Mouse (Mus musculus): ENCODE measurements at regions not wholly inside any gene's neighbourhood (a gene's known extent, or its start where the extent isn't known, plus 50 kb on each side); places are given as distances from the start of the nearest gene placed in this dataset.

GRCm38 (mm10) chr19:28176821-28177220, 165.9 kb upstream of the Rfx3 start:
- DNase-seq (ENCODE audit: low read depth, low spot score) = no peak
- Histone ChIP-seq H3K4me3 (ENCODE audit: control insufficient read depth in 1 of 2, insufficient read depth in 1 of 2, low read depth in 2 of 2, low read length in 2 of 2) (no peak overlapping the region), H3K27me3 (ENCODE audit: control insufficient read depth in 1 of 2, insufficient read depth in 2 of 2, low read length in 2 of 2) (no peaks in the 10 kb centered on the region), H3K79me2 (ENCODE audit: control insufficient read depth, insufficient read depth, low read length, poor library complexity) (no peaks in the 10 kb centered on the region), H3K36me3 (ENCODE audit: control insufficient read depth in 1 of 2, insufficient read depth in 2 of 2, low read length in 2 of 2) (no peaks in the 10 kb centered on the region), H3K4me1 (ENCODE audit: control insufficient read depth in 1 of 2, insufficient read depth in 2 of 2, low read length in 2 of 2) (no peaks in the 10 kb centered on the region), H3K27ac (ENCODE audit: control insufficient read depth, low read depth, low read length) (no peak overlapping the region), H3K9ac (ENCODE audit: control insufficient read depth, low read depth, low read length, poor library complexity, severe bottlenecking) (no peak overlapping the region), H3K9me3 (replicated peaks; ENCODE audit: insufficient read depth, low read length) (no peaks in the 10 kb centered on the region)
- TF ChIP-seq USF2 (IDR thresholded peaks at IDR 0.05; ENCODE audit: borderline replicate concordance in 1 of 2, insufficient read depth in 1 of 2, low read depth in 1 of 2, low read length in 2 of 2) = no peak
- no peak for TF ChIP-seq CHD1 (IDR thresholded peaks at IDR 0.05; ENCODE audit: low read depth, low read length)
- TF ChIP-seq TCF12 (IDR thresholded peaks at IDR 0.05; ENCODE audit: low read depth, low read length) = no peak
- TF ChIP-seq KAT2A (conservative IDR thresholded peaks at IDR 0.05; ENCODE audit: low read depth, low read length) = no peak
- TF ChIP-seq ZNF384 (IDR thresholded peaks at IDR 0.05; ENCODE audit: low read depth, low read length) = no peak
- TF ChIP-seq POLR2AphosphoS5 (IDR thresholded peaks at IDR 0.05; ENCODE audit: borderline replicate concordance, low read depth, low read length) = no peak
- no peak for TF ChIP-seq TAL1 (IDR thresholded peaks at IDR 0.05; ENCODE audit: low read length)
- TF ChIP-seq HCFC1 (IDR thresholded peaks at IDR 0.05; ENCODE audit: low read depth, low read length) = no peak
- no peak for TF ChIP-seq JUND (IDR thresholded peaks at IDR 0.05; ENCODE audit: low read depth, low read length)
- TF ChIP-seq TBP (IDR thresholded peaks at IDR 0.05; ENCODE audit: low read depth, low read length) = no peak
- TF ChIP-seq ELF1 (IDR thresholded peaks at IDR 0.05; ENCODE audit: low read depth, low read length) = no peak
- no peak for TF ChIP-seq MEF2A (IDR thresholded peaks at IDR 0.05; ENCODE audit: extremely low read depth, insufficient replicate concordance, low read depth, low read length, poor library complexity, severe bottlenecking)
- no peak for TF ChIP-seq BHLHE40 (IDR thresholded peaks at IDR 0.05; ENCODE audit: borderline replicate concordance, low read depth, low read length)
- no peak for TF ChIP-seq MAFK (IDR thresholded peaks at IDR 0.05; ENCODE audit: borderline replicate concordance, low read depth, low read length)
- no peak for TF ChIP-seq USF1 (IDR thresholded peaks at IDR 0.05; ENCODE audit: low read depth, low read length)
- TF ChIP-seq GABPA (IDR thresholded peaks at IDR 0.05; ENCODE audit: low read depth, low read length) = no peak
- TF ChIP-seq NRF1 (IDR thresholded peaks at IDR 0.05; ENCODE audit: insufficient read depth, low read depth, low read length, poor library complexity, severe bottlenecking) = no peak
- TF ChIP-seq POLR2AphosphoS2 (IDR thresholded peaks at IDR 0.05; ENCODE audit: low read length) = no peak

- DNase-seq (ENCODE audit: low read depth, low spot score) = no peak
- no peak overlapping the region for H3K9ac ChIP-seq (ENCODE audit: control insufficient read depth, low read depth, low read length, poor library complexity, severe bottlenecking)
- no peaks in the 10 kb centered on the region for H3K79me2 ChIP-seq (ENCODE audit: control insufficient read depth, insufficient read depth, low read length, poor library complexity)
- no peaks in the 10 kb centered on the region for H3K9me3 ChIP-seq (replicated peaks; ENCODE audit: insufficient read depth, low read length)
- H3K36me3 ChIP-seq (ENCODE audit: control insufficient read depth in 1 of 2, insufficient read depth in 2 of 2, low read length in 2 of 2) = no peaks in the 10 kb centered on the region
- H3K27me3 ChIP-seq (ENCODE audit: control insufficient read depth in 1 of 2, insufficient read depth in 2 of 2, low read length in 2 of 2) = no peaks in the 10 kb centered on the region
- H3K27ac ChIP-seq (ENCODE audit: control insufficient read depth, low read depth, low read length) = no peak overlapping the region
- TF ChIP-seq ETS1 (IDR thresholded peaks at IDR 0.05; ENCODE audit: low read depth, low read length) (no peak), CHD1 (IDR thresholded peaks at IDR 0.05; ENCODE audit: low read depth, low read length) (no peak), ZKSCAN1 (IDR thresholded peaks at IDR 0.05; ENCODE audit: low read depth, low read length) (no peak), ZMIZ1 (IDR thresholded peaks at IDR 0.05; ENCODE audit: low read depth, low read length) (no peak), SMC3 (IDR thresholded peaks at IDR 0.05; ENCODE audit: low read depth, low read length) (no peak), USF1 (IDR thresholded peaks at IDR 0.05; ENCODE audit: low read depth, low read length) (no peak), MXI1 (IDR thresholded peaks at IDR 0.05; ENCODE audit: low read depth, low read length) (no peak), RAD21 (IDR thresholded peaks at IDR 0.05; ENCODE audit: low read depth, low read length) (no peak), GABPA (IDR thresholded peaks at IDR 0.05; ENCODE audit: low read depth, low read length) (no peak), E2F4 (IDR thresholded peaks at IDR 0.05; ENCODE audit: borderline replicate concordance, low read depth, low read length) (no peak), ELF1 (IDR thresholded peaks at IDR 0.05; ENCODE audit: low read depth, low read length) (no peak), POLR2AphosphoS2 (IDR thresholded peaks at IDR 0.05; ENCODE audit: low read length) (no peak), BHLHE40 (IDR thresholded peaks at IDR 0.05; ENCODE audit: borderline replicate concordance, low read depth, low read length) (no peak), UBTF (IDR thresholded peaks at IDR 0.05; ENCODE audit: borderline replicate concordance, insufficient read depth, low read depth, low read length) (no peak), TCF12 (IDR thresholded peaks at IDR 0.05; ENCODE audit: low read depth, low read length) (no peak), ZNF384 (IDR thresholded peaks at IDR 0.05; ENCODE audit: low read depth, low read length) (no peak), MEF2A (IDR thresholded peaks at IDR 0.05; ENCODE audit: extremely low read depth, insufficient replicate concordance, low read depth, low read length, poor library complexity, severe bottlenecking) (no peak), KAT2A (conservative IDR thresholded peaks at IDR 0.05; ENCODE audit: low read depth, low read length) (no peak), CHD2 (IDR thresholded peaks at IDR 0.05; ENCODE audit: low read length) (no peak), TBP (IDR thresholded peaks at IDR 0.05; ENCODE audit: low read depth, low read length) (no peak)
- H3K4me1 ChIP-seq (ENCODE audit: control insufficient read depth in 1 of 2, insufficient read depth in 2 of 2, low read length in 2 of 2) = no peaks in the 10 kb centered on the region
- H3K4me3 ChIP-seq (ENCODE audit: control insufficient read depth in 1 of 2, insufficient read depth in 1 of 2, low read depth in 2 of 2, low read length in 2 of 2) = no peak overlapping the region
Observed at GRCm38 (mm10) chr19:28171836-28172534, 161.0 kb upstream of the Rfx3 start.

All from MEL (cell line).